Comparison of ENCODE assay signal across 9 mouse cellular contexts in the genomic region with DNA sequence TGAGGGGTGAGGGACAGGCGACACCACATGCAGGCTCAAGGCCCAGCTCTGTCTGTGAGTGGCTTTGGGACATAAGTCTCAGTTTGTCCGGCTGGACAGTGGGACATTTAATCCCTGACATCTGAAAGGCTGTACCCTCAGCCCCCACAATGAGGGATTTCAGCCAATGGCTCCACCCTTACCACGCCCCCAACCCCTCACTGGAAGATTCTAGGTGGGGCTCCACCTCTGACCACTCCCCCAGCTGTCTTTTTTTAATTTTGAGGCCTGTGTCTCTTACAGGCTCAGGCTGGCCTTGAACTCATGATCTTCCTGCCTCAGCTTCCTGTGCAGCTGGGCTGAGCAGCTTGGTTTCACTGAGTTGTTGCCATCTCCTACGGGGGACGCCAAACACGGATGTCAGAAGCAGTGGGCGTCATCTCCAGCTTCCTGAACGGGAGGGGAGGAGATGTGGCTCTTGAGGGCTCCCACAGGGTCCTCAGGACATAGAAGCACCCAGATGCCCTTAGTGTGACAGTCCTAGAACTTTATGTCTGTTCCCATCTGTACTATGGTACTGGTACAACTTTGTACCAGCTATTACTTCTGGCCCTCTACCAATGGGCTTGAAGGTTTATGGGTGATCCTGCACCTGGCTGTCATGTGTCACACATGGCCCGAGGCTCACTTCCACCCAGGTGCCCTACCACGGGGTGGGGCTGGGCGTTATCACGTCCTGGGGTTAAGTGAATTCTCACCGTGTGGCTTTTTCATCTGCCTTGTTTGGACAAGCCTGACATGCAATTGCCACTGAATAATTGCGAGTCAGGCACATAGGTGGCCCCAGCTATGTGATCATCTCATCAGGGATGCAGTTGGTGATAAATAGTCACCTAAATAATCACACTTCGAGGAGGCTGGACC. TPM values are rescaled to one million over a fixed set of nuclear protein-coding genes. Genes with fewer than 3 reads are reported as not detected.
DNase-seq lines count a peak whose midpoint lies in the region; ATAC-seq lines count a peak whose summit lies in the region.
"Had no signal": no experiment of that assay in that cellular context is flagged by ENCODE, and none has a peak within 500 bp of the region (broad histone marks: within the 10 kb centered on the region; RNA-seq: fewer than 3 reads in every experiment).

No protein-coding gene starts in this region.

- peaks cover 4% of the 10 kb centered on the region; the same call in 1 of the 2 replicates for H3K27me3 ChIP-seq in forebrain, embryonic 11.5 days (ENCODE audit: control insufficient read depth, insufficient read depth, low read length)
- no peaks in the 10 kb centered on the region for H3K27me3 ChIP-seq in lung, embryonic 15.5 days
- H3K27me3 ChIP-seq in splenic B cell, adult 2 months (ENCODE audit: control insufficient read depth, insufficient read depth, low read length, poor library complexity, severe bottlenecking) = no peaks in the 10 kb centered on the region

- WGBS in forebrain, embryonic 11.5 days = 69% methylated on average over 15 of the region's 15 CpGs
- 51% methylated on average over 15 of the region's 15 CpGs for WGBS in lung, embryonic 15.5 days

- H3K4me2 ChIP-seq in forebrain, embryonic 11.5 days (ENCODE audit: low read depth, low read length, severe bottlenecking) = no peak overlapping the region
- no peak overlapping the region for H3K4me2 ChIP-seq in lung, embryonic 15.5 days

- peak; percentile 95 for DNase-seq in heart, adult 11 months
- DNase-seq in heart, adult 8-10 months (ENCODE audit: low spot score) = no peak
- peak; percentile 20 to 41 for DNase-seq in right cerebral cortex, postnatal 10 days (ENCODE audit: low spot score in 2 of 2)
- no peak for DNase-seq in right cerebral cortex, adult 18-20 months
- peak; percentile 49 for DNase-seq in forebrain, embryonic 11.5 days (ENCODE audit: low spot score)
- DNase-seq in splenic B cell, adult 2 months (ENCODE audit: low read depth, low spot score) = peak; percentile 53
- no peak for DNase-seq in gastrocnemius, postnatal 25 days

- peaks cover 7% of the 10 kb centered on the region for H3K4me1 ChIP-seq in forebrain, embryonic 11.5 days (replicated peaks; ENCODE audit: control insufficient read depth, insufficient read depth, low read length)
- H3K4me1 ChIP-seq in lung, embryonic 15.5 days = peaks cover 43% of the 10 kb centered on the region

- H3K9ac ChIP-seq in forebrain, embryonic 11.5 days (ENCODE audit: low read length) = no peak overlapping the region
- H3K9ac ChIP-seq in lung, embryonic 15.5 days = no peak overlapping the region

- no peaks in the 10 kb centered on the region for H3K36me3 ChIP-seq in forebrain, embryonic 11.5 days (ENCODE audit: control insufficient read depth, insufficient read depth, low read length)
- H3K36me3 ChIP-seq in lung, embryonic 15.5 days = no peaks in the 10 kb centered on the region
- no peaks in the 10 kb centered on the region for H3K36me3 ChIP-seq in splenic B cell, adult 2 months (ENCODE audit: control insufficient read depth, insufficient read depth, low read length, poor library complexity, severe bottlenecking)
- H3K36me3 ChIP-seq: G1E had no signal

- no peaks in the 10 kb centered on the region for H3K9me3 ChIP-seq in forebrain, embryonic 11.5 days (ENCODE audit: control insufficient read depth, low read length)
- no peaks in the 10 kb centered on the region for H3K9me3 ChIP-seq in lung, embryonic 15.5 days
- H3K9me3 ChIP-seq: G1E had no signal

- H3K4me3 ChIP-seq in forebrain, embryonic 11.5 days (ENCODE audit: low read depth, low read length) = no peak overlapping the region
- H3K4me3 ChIP-seq in lung, embryonic 15.5 days = no peak overlapping the region

- H3K27ac ChIP-seq in forebrain, embryonic 11.5 days (ENCODE audit: low read depth, low read length) = no peak overlapping the region
- H3K27ac ChIP-seq in lung, embryonic 15.5 days = peak overlapping the region; percentile 38

- ATAC-seq in forebrain, embryonic 11.5 days (replicated peaks; ENCODE audit: low FRiP score) = no peak
- ATAC-seq in lung, embryonic 15.5 days (ENCODE audit: borderline replicate concordance, extremely low read depth, low FRiP score, low TSS enrichment) = no peak

RNA-seq across cellular contexts. Expression of a gene that starts 20.8 kb away (rescaled TPM):
- 100 to 1,000 TPM; 100 to 132 (median 108) TPM for total RNA-seq in heart, adult 8-10 months (2022)
- polyA plus RNA-seq in forebrain, embryonic 11.5 days (2014; fragmentation: Nextera tagmentation; extraction: Ambion mirVana) = 10.5 and 10.8 TPM in 2 replicates
- polyA plus RNA-seq in lung, embryonic 15.5 days (2015; fragmentation: Nextera tagmentation; extraction: Ambion mirVana) = 86.0 and 87.2 TPM in 2 replicates
- total RNA-seq in gastrocnemius, postnatal 25 days (2021) = 100 to 1,000 TPM; 215 to 268 TPM

RNA-seq across cellular contexts. Expression of a gene that starts 41.8 kb away (rescaled TPM):
- 1 to 10 TPM; 1.4 to 2.4 (median 1.9) TPM for total RNA-seq in heart, adult 8-10 months (2022)
- 2.8 and 3.3 TPM in 2 replicates for polyA plus RNA-seq in forebrain, embryonic 11.5 days (2014; fragmentation: Nextera tagmentation; extraction: Ambion mirVana)
- polyA plus RNA-seq in lung, embryonic 15.5 days (2015; fragmentation: Nextera tagmentation; extraction: Ambion mirVana) = 4.4 TPM in 2 replicates
- under 1 TPM in 1 of 2 experiments, not detected in 1; 0.67 TPM for total RNA-seq in gastrocnemius, postnatal 25 days (2021)

RNA-seq across cellular contexts. Expression of a gene that starts 45.8 kb away (rescaled TPM):
- total RNA-seq in heart, adult 8-10 months (2022) = under 1 TPM in 2 of 4 experiments, not detected in 2; 0.50 to 0.72 TPM
- 1.1 and 3.0 TPM in 2 replicates for polyA plus RNA-seq in forebrain, embryonic 11.5 days (2014; fragmentation: Nextera tagmentation; extraction: Ambion mirVana)
- 0.45 and 2.3 TPM in 2 replicates for polyA plus RNA-seq in lung, embryonic 15.5 days (2015; fragmentation: Nextera tagmentation; extraction: Ambion mirVana)
- total RNA-seq in gastrocnemius, postnatal 25 days (2021) = under 1 TPM in 1 of 2 experiments, not detected in 1; 0.59 TPM

RNA-seq across cellular contexts. Expression of a gene that starts 47.9 kb away (rescaled TPM):
- under 1 TPM in 2 of 4 experiments, not detected in 2; 0.12 to 0.29 TPM for total RNA-seq in heart, adult 8-10 months (2022)
- 9.7 and 19.6 TPM in 2 replicates for polyA plus RNA-seq in forebrain, embryonic 11.5 days (2014; fragmentation: Nextera tagmentation; extraction: Ambion mirVana)
- polyA plus RNA-seq in lung, embryonic 15.5 days (2015; fragmentation: Nextera tagmentation; extraction: Ambion mirVana) = 0.34 and 0.42 TPM in 2 replicates
- total RNA-seq in gastrocnemius, postnatal 25 days (2021) = under 1 TPM in 1 of 2 experiments, not detected in 1; 0.24 TPM

RNA-seq across cellular contexts. Expression of a gene that starts 50.3 kb away (rescaled TPM):
- total RNA-seq in heart, adult 8-10 months (2022) = 1 to 10 TPM in 2 of 4 experiments, under 1 TPM in 2; 0.73 to 1.3 (median 1.0) TPM
- polyA plus RNA-seq in forebrain, embryonic 11.5 days (2014; fragmentation: Nextera tagmentation; extraction: Ambion mirVana) = 3.0 and 3.5 TPM in 2 replicates
- polyA plus RNA-seq in lung, embryonic 15.5 days (2015; fragmentation: Nextera tagmentation; extraction: Ambion mirVana) = 1.6 and 2.7 TPM in 2 replicates
- 1 to 10 TPM in 1 of 2 experiments, under 1 TPM in 1; 0.78 to 1.0 TPM for total RNA-seq in gastrocnemius, postnatal 25 days (2021)

Comparison
In these comparisons a context has a peak if more than half of its experiments do, and no peak if none do; other contexts are left out.
1. DNase-seq: peak in heart, adult 11 months (single experiment), right cerebral cortex, postnatal 10 days (2 of 2), forebrain, embryonic 11.5 days (single experiment) and splenic B cell, adult 2 months (single experiment); none in heart, adult 8-10 months (single experiment), right cerebral cortex, adult 18-20 months (single experiment) and gastrocnemius, postnatal 25 days (single experiment).